Comparison of ENCODE assay signal across 8 mouse cellular contexts in genomic region chr1:191062781-191063485, GRCm38 (mm10). TPM values are rescaled to one million over a fixed set of nuclear protein-coding genes. Genes with fewer than 3 reads are reported as not detected.
DNase-seq lines count a peak whose midpoint lies in the region; ATAC-seq lines count a peak whose summit lies in the region.

Gene Tatdn3, minus strand, starts transcription at chr1:191062932.
Gene Nsl1, plus strand, starts transcription at chr1:191063012.

- H3K9me3 ChIP-seq in hindbrain, embryonic 15.5 days: no peaks in the 10 kb centered on the region

- peak within 1 kb of the TSS; percentile 86 for H3K9ac ChIP-seq in hindbrain, embryonic 15.5 days

- H3K27ac ChIP-seq in hindbrain, embryonic 15.5 days (replicated peaks): peak within 1 kb of the TSS; percentile 84

- ATAC-seq in hindbrain, embryonic 15.5 days (ENCODE audit: low FRiP score, low read depth): peak; percentile 93

- H3K27me3 ChIP-seq in hindbrain, embryonic 15.5 days: no peaks in the 10 kb centered on the region

- DNase-seq in WW6 (ENCODE audit: low read depth, low spot score): peak; percentile 47
- peak; percentile 90 to 97 for DNase-seq in cerebellum, postnatal 36 days
- peak; percentile 93 to 96 for DNase-seq in frontal cortex, postnatal 36 days (ENCODE audit: low spot score in 2 of 2)
- peak; percentile 66 for DNase-seq in left cerebral cortex, adult 11 months (ENCODE audit: low spot score)
- DNase-seq in lung, postnatal 36 days: peak; percentile 86
- DNase-seq in retina, embryonic 14.5 days (ENCODE audit: low spot score): peak; percentile 91
- DNase-seq in thymus, postnatal 36 days: peak; percentile 86 to 91

- H3K36me3 ChIP-seq in hindbrain, embryonic 15.5 days: no peaks in the 10 kb centered on the region

- H3K4me1 ChIP-seq in hindbrain, embryonic 15.5 days (replicated peaks): peaks cover 18% of the 10 kb centered on the region

- H3K4me3 ChIP-seq in hindbrain, embryonic 15.5 days: peak within 1 kb of the TSS; percentile 88

- H3K4me2 ChIP-seq in hindbrain, embryonic 15.5 days: peak within 1 kb of the TSS; percentile 89

- under 1% methylated on average over 56 of the region's 56 CpGs for WGBS in hindbrain, embryonic 15.5 days

RNA-seq across cellular contexts. Expression of gene Tatdn3, which starts in this region (rescaled TPM):
- polyA plus RNA-seq in hindbrain, embryonic 15.5 days (2015; fragmentation: Nextera tagmentation; extraction: Ambion mirVana): 14.5 TPM in 2 replicates

RNA-seq across cellular contexts. Expression of gene Nsl1, which starts in this region (rescaled TPM):
- polyA plus RNA-seq in hindbrain, embryonic 15.5 days (2015; fragmentation: Nextera tagmentation; extraction: Ambion mirVana): 4.6 and 4.9 TPM in 2 replicates

Comparison
In these comparisons a context has a peak if more than half of its experiments do, and no peak if none do; other contexts are left out.
1. Peak in every context shown above with its lines: DNase-seq, ATAC-seq, H3K4me3 ChIP-seq and H3K27ac ChIP-seq.